ENCODE assay signal across 19 mouse cellular contexts in the genomic region with DNA sequence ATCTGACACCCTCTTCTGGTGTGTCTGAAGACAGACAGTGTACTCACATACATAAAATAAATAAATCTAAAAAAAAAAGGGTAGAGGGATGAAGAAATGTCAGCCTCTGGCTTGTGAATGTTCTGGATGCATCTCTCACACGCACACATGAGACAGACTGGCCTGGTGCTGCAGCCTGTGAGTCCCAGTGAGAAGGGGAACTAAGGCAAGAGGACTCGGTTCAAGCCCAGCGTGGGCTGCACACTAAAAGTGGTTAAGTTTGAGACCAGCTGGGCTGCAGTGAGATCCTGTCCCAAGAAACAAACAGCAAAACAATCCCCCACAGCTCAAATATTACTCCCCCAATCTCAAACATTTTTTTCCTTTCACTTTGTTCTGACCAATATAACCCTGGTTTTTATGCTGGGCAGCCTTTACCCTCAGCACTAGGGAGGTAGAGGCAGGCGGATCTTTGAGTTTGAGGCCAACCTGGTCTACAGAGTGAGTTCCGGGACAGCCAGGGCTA. TPM values are rescaled to one million over a fixed set of nuclear protein-coding genes. Genes with fewer than 3 reads are reported as not detected.
A peak's percentile ranks its signal among the peaks of the same experiment; 100 is the strongest.
DNase-seq lines count a peak whose midpoint lies in the region; ATAC-seq and TF ChIP-seq lines count a peak whose summit lies in the region.
"Had no signal": no experiment of that assay in that cellular context is flagged by ENCODE, and none has a peak within 500 bp of the region (broad histone marks: within the 10 kb centered on the region; RNA-seq: fewer than 3 reads in every experiment).

No protein-coding gene starts in this region.

- H3K27me3 ChIP-seq in lung, postnatal 0 days (replicated peaks; ENCODE audit: insufficient read depth, low read length): no peaks in the 10 kb centered on the region
- H3K27me3 ChIP-seq in embryonic facial prominence, embryonic 10.5 days (replicated peaks; ENCODE audit: low read depth, poor library complexity, severe bottlenecking): no peaks in the 10 kb centered on the region
- H3K27me3 ChIP-seq in liver, embryonic 11.5 days (replicated peaks; ENCODE audit: control insufficient read depth, insufficient read depth, low read length): no peaks in the 10 kb centered on the region
- H3K27me3 ChIP-seq: embryonic facial prominence, embryonic 15.5 days; heart, embryonic 13.5 days; hindbrain, embryonic 13.5 days had no signal

- no peak for TF ChIP-seq CTCF in lung, postnatal 0 days (IDR thresholded peaks at IDR 0.05)

- no peak overlapping the region for H3K9ac ChIP-seq in lung, postnatal 0 days (replicated peaks; ENCODE audit: low read depth)
- H3K9ac ChIP-seq in liver, embryonic 11.5 days (ENCODE audit: low read depth, low read length): no peak overlapping the region
- H3K9ac ChIP-seq: embryonic facial prominence, embryonic 15.5 days; heart, embryonic 13.5 days; hindbrain, embryonic 13.5 days had no signal

- ATAC-seq in lung, postnatal 0 days: no peak
- ATAC-seq in liver, embryonic 11.5 days (replicated peaks; ENCODE audit: low FRiP score): no peak

- intact Hi-C loops in heart, postnatal 10 days (cut with DNase I): no loop called here

- peak; percentile 5 for DNase-seq in heart, postnatal 4 days
- DNase-seq in heart, postnatal 10 days: no peak
- peak; percentile 3 for DNase-seq in lung, postnatal 0 days (ENCODE audit: low spot score)
- DNase-seq in lung, postnatal 10 days: no peak
- peak; percentile 13 for DNase-seq in embryonic facial prominence, embryonic 10.5 days (ENCODE audit: low spot score)
- peak; percentile 35 for DNase-seq in liver, embryonic 11.5 days (ENCODE audit: low spot score)
- no peak for DNase-seq in frontal cortex, postnatal 25 days (ENCODE audit: low spot score in 2 of 2)
- DNase-seq: cerebellum, adult 9-10 months; kidney, adult 18-20 months; kidney, postnatal 36 days; layer of hippocampus, postnatal 36 days; left cerebral cortex, postnatal 4 days; lung, postnatal 36 days; spleen, adult 18-20 months had no signal

- peaks cover 9% of the 10 kb centered on the region; the same call in 1 of the 2 replicates for H3K36me3 ChIP-seq in lung, postnatal 0 days (ENCODE audit: insufficient read depth, low read length)
- peaks cover 25% of the 10 kb centered on the region for H3K36me3 ChIP-seq in embryonic facial prominence, embryonic 10.5 days (replicated peaks)
- H3K36me3 ChIP-seq in liver, embryonic 11.5 days (ENCODE audit: control insufficient read depth, insufficient read depth, low read length): peaks cover 14% of the 10 kb centered on the region

- H3K4me3 ChIP-seq in lung, postnatal 0 days (ENCODE audit: low read depth, low read length): no peak overlapping the region
- no peak overlapping the region for H3K4me3 ChIP-seq in embryonic facial prominence, embryonic 10.5 days
- H3K4me3 ChIP-seq in liver, embryonic 11.5 days (ENCODE audit: low read depth, low read length): no peak overlapping the region
- H3K4me3 ChIP-seq: embryonic facial prominence, embryonic 15.5 days; forebrain, embryonic 10.5 days; heart, embryonic 13.5 days; hindbrain, embryonic 13.5 days had no signal

- H3K4me1 ChIP-seq in lung, postnatal 0 days (ENCODE audit: insufficient read depth, low read depth, low read length): no peaks in the 10 kb centered on the region
- peaks cover 10% of the 10 kb centered on the region for H3K4me1 ChIP-seq in embryonic facial prominence, embryonic 10.5 days
- peaks cover 15% of the 10 kb centered on the region; the same call in 1 of the 2 replicates for H3K4me1 ChIP-seq in liver, embryonic 11.5 days (replicated peaks; ENCODE audit: control insufficient read depth, insufficient read depth, low read length)

- no peak for TF ChIP-seq EP300 in lung, postnatal 0 days (IDR thresholded peaks at IDR 0.05)

- H3K4me2 ChIP-seq in lung, postnatal 0 days (replicated peaks; ENCODE audit: low read depth, low read length): no peak overlapping the region
- no peak overlapping the region for H3K4me2 ChIP-seq in liver, embryonic 11.5 days
- H3K4me2 ChIP-seq: embryonic facial prominence, embryonic 15.5 days; heart, embryonic 13.5 days; hindbrain, embryonic 13.5 days had no signal

- no peak overlapping the region for H3K27ac ChIP-seq in lung, postnatal 0 days (ENCODE audit: low read length)
- no peak overlapping the region for H3K27ac ChIP-seq in embryonic facial prominence, embryonic 10.5 days (replicated peaks)
- no peak overlapping the region for H3K27ac ChIP-seq in liver, embryonic 11.5 days (ENCODE audit: low read depth, low read length)
- H3K27ac ChIP-seq: embryonic facial prominence, embryonic 15.5 days; forebrain, embryonic 10.5 days had no signal

- no peaks in the 10 kb centered on the region for H3K9me3 ChIP-seq in lung, postnatal 0 days (ENCODE audit: low read length)
- H3K9me3 ChIP-seq in embryonic facial prominence, embryonic 10.5 days: no peaks in the 10 kb centered on the region
- no peaks in the 10 kb centered on the region for H3K9me3 ChIP-seq in liver, embryonic 11.5 days (ENCODE audit: control insufficient read depth, low read length)
- H3K9me3 ChIP-seq: embryonic facial prominence, embryonic 15.5 days; forebrain, embryonic 10.5 days; heart, embryonic 13.5 days; hindbrain, embryonic 13.5 days had no signal

- 89% methylated on average over 5 of the region's 5 CpGs for WGBS in lung, postnatal 0 days
- 89% methylated on average over 5 of the region's 5 CpGs for WGBS in embryonic facial prominence, embryonic 10.5 days
- WGBS in liver, embryonic 11.5 days: 83% methylated on average over 5 of the region's 5 CpGs

RNA-seq across cellular contexts. Expression of gene Actg1, which starts 5.6 kb away (rescaled TPM):
- total RNA-seq in heart, postnatal 4 days (2021): 1,000 to 10,000 TPM in 1 of 2 experiments, 100 to 1,000 TPM in 1; 930 to 1,002 TPM
- 100 to 1,000 TPM; 691 to 703 TPM for total RNA-seq in heart, postnatal 10 days (2021)
- 1,989 and 2,317 TPM in 2 replicates for polyA plus RNA-seq in lung, postnatal 0 days (2015; fragmentation: Nextera tagmentation; extraction: Ambion mirVana)
- polyA plus RNA-seq in embryonic facial prominence, embryonic 10.5 days (2016; fragmentation: Nextera tagmentation; extraction: Ambion mirVana): 3,067 and 3,150 TPM in 2 replicates
- polyA plus RNA-seq in liver, embryonic 11.5 days (2014; fragmentation: Nextera tagmentation; extraction: Ambion mirVana): 1,592 and 1,704 TPM in 2 replicates

RNA-seq across cellular contexts. Expression of gene Fscn2, which starts 18.6 kb away (rescaled TPM):
- under 1 TPM in 1 of 2 experiments, not detected in 1; 0.34 TPM for total RNA-seq in heart, postnatal 4 days (2021)
- total RNA-seq in heart, postnatal 10 days (2021): not detected
- polyA plus RNA-seq in lung, postnatal 0 days (2015; fragmentation: Nextera tagmentation; extraction: Ambion mirVana): 0.36 and 0.74 TPM in 2 replicates
- polyA plus RNA-seq in embryonic facial prominence, embryonic 10.5 days (2016; fragmentation: Nextera tagmentation; extraction: Ambion mirVana): 0.10 and 0.19 TPM in 2 replicates
- 0.29 TPM in 1 of 2 replicates, not detected in the other for polyA plus RNA-seq in liver, embryonic 11.5 days (2014; fragmentation: Nextera tagmentation; extraction: Ambion mirVana)
- polyA plus RNA-seq: forebrain, embryonic 10.5 days; liver, embryonic 16.5 days had no signal

RNA-seq across cellular contexts. Expression of gene Faap100, which starts 35.9 kb away (rescaled TPM):
- total RNA-seq in heart, postnatal 4 days (2021): 10 to 100 TPM; 31.4 to 34.4 TPM
- 10 to 100 TPM; 21.3 to 24.3 TPM for total RNA-seq in heart, postnatal 10 days (2021)
- polyA plus RNA-seq in lung, postnatal 0 days (2015; fragmentation: Nextera tagmentation; extraction: Ambion mirVana): 18.1 and 19.6 TPM in 2 replicates
- 38.3 and 39.0 TPM in 2 replicates for polyA plus RNA-seq in embryonic facial prominence, embryonic 10.5 days (2016; fragmentation: Nextera tagmentation; extraction: Ambion mirVana)
- polyA plus RNA-seq in liver, embryonic 11.5 days (2014; fragmentation: Nextera tagmentation; extraction: Ambion mirVana): 22.8 and 23.2 TPM in 2 replicates

Comparison
In these comparisons a context has a peak if more than half of its experiments do, and no peak if none do; other contexts are left out.
1. DNase-seq: peak in heart, postnatal 4 days (single experiment), lung, postnatal 0 days (single experiment), embryonic facial prominence, embryonic 10.5 days (single experiment) and liver, embryonic 11.5 days (single experiment); none in heart, postnatal 10 days (0 of 2), lung, postnatal 10 days (single experiment) and frontal cortex, postnatal 25 days (0 of 2).